Mouse (Mus musculus): Measurements from ENCODE around the gene Sars2. TPM values are rescaled to one million over a fixed set of nuclear protein-coding genes. Genes with fewer than 3 reads are reported as not detected.

Sars2 gene
- polyA plus RNA-seq, 1 experiment from 2014 or later = 24.9 TPM

GRCm38 (mm10) chr7:28761907-28762306 lies 20.1 kb downstream of the Sars2 start:
- H3K27ac ChIP-seq (ENCODE audit: low read length) = no peak overlapping the region
- no peak overlapping the region for H3K4me2 ChIP-seq (replicated peaks; ENCODE audit: low read depth, low read length)
- H3K27me3 ChIP-seq (ENCODE audit: control insufficient read depth, insufficient read depth, low read length) = no peaks in the 10 kb centered on the region
- H3K4me1 ChIP-seq (ENCODE audit: control insufficient read depth, insufficient read depth, low read length) = peaks cover 6% of the 10 kb centered on the region; the same call in 1 of the 2 replicates
- H3K9me3 ChIP-seq (ENCODE audit: control insufficient read depth, low read depth, low read length) = no peaks in the 10 kb centered on the region
- no peak for ATAC-seq (ENCODE audit: insufficient number of reproducible peaks, insufficient read depth, low FRiP score, low read depth)
- H3K36me3 ChIP-seq (ENCODE audit: control insufficient read depth, insufficient read depth, low read length) = peaks cover 11% of the 10 kb centered on the region
- no peak overlapping the region for H3K9ac ChIP-seq (replicated peaks; ENCODE audit: low read depth, low read length)
- 87% methylated on average over 9 of the region's 9 CpGs for WGBS
- no peak overlapping the region for H3K4me3 ChIP-seq (ENCODE audit: low read depth, low read length)

- Histone ChIP-seq H3K4me2 (replicated peaks; ENCODE audit: low read depth, low read length) (peak overlapping the region; percentile 66), H3K4me3 (ENCODE audit: low read depth, low read length) (no peak overlapping the region; the same call in 1 of the 2 replicates), H3K27me3 (ENCODE audit: control insufficient read depth, insufficient read depth, low read length) (no peaks in the 10 kb centered on the region), H3K9ac (replicated peaks; ENCODE audit: low read depth, low read length) (no peak overlapping the region), H3K4me1 (ENCODE audit: control insufficient read depth, insufficient read depth, low read length) (peaks cover 14% of the 10 kb centered on the region), H3K9me3 (ENCODE audit: control insufficient read depth, low read depth, low read length) (no peaks in the 10 kb centered on the region), H3K36me3 (ENCODE audit: control insufficient read depth, insufficient read depth, low read length) (peaks cover 11% of the 10 kb centered on the region), H3K27ac (ENCODE audit: low read length) (no peak overlapping the region)
- WGBS = 80% methylated on average over 6 of the region's 6 CpGs
- ATAC-seq (ENCODE audit: insufficient number of reproducible peaks, insufficient read depth, low FRiP score, low read depth) = no peak
Observed at GRCm38 (mm10) chr7:28765211-28765610, 23.4 kb downstream of the Sars2 start.

- H3K27me3 ChIP-seq (ENCODE audit: control insufficient read depth, insufficient read depth, low read length) = no peaks in the 10 kb centered on the region
- peak; percentile 98 for ATAC-seq (ENCODE audit: insufficient number of reproducible peaks, insufficient read depth, low FRiP score, low read depth)
- WGBS = under 1% methylated on average over 45 of the region's 45 CpGs
- no peaks in the 10 kb centered on the region for H3K9me3 ChIP-seq (ENCODE audit: control insufficient read depth, low read depth, low read length)
- peak within 1 kb of the TSS; percentile 66 for H3K4me2 ChIP-seq (replicated peaks; ENCODE audit: low read depth, low read length)
- peak within 1 kb of the TSS; percentile 45 for H3K9ac ChIP-seq (replicated peaks; ENCODE audit: low read depth, low read length)
- H3K4me1 ChIP-seq (ENCODE audit: control insufficient read depth, insufficient read depth, low read length) = peaks cover 14% of the 10 kb centered on the region
- no peak within 1 kb of the TSS for H3K27ac ChIP-seq (ENCODE audit: low read length)
- H3K4me3 ChIP-seq (ENCODE audit: low read depth, low read length) = peak within 1 kb of the TSS; percentile 79
- H3K36me3 ChIP-seq (ENCODE audit: control insufficient read depth, insufficient read depth, low read length) = peaks cover 3% of the 10 kb centered on the region
Observed at GRCm38 (mm10) chr7:28766173-28766879, 24.5 kb downstream of the Sars2 start, which contains the start of gene Sirt2. TSS of gene Sirt2 (plus strand) at chr7:28766735.

GRCm38 (mm10) chr7:28766910-28767309 lies 25.1 kb downstream of the Sars2 start:
- peak overlapping the region; percentile 62 for H3K4me2 ChIP-seq (replicated peaks; ENCODE audit: low read depth, low read length)
- peaks cover 14% of the 10 kb centered on the region for H3K4me1 ChIP-seq (ENCODE audit: control insufficient read depth, insufficient read depth, low read length)
- no peaks in the 10 kb centered on the region for H3K9me3 ChIP-seq (ENCODE audit: control insufficient read depth, low read depth, low read length)
- no peak overlapping the region for H3K27ac ChIP-seq (ENCODE audit: low read length)
- ATAC-seq (ENCODE audit: insufficient number of reproducible peaks, insufficient read depth, low FRiP score, low read depth) = no peak
- H3K27me3 ChIP-seq (ENCODE audit: control insufficient read depth, insufficient read depth, low read length) = no peaks in the 10 kb centered on the region
- no peaks in the 10 kb centered on the region; the same call in 1 of the 2 replicates for H3K36me3 ChIP-seq (ENCODE audit: control insufficient read depth, insufficient read depth, low read length)
- H3K9ac ChIP-seq (replicated peaks; ENCODE audit: low read depth, low read length) = peak overlapping the region; percentile 43
- 6% methylated on average over 14 of the region's 14 CpGs for WGBS
- peak overlapping the region; percentile 79 for H3K4me3 ChIP-seq (ENCODE audit: low read depth, low read length)

- Histone ChIP-seq H3K4me1 (ENCODE audit: control insufficient read depth, insufficient read depth, low read length) (peaks cover 14% of the 10 kb centered on the region), H3K4me2 (replicated peaks; ENCODE audit: low read depth, low read length) (peak within 1 kb of the TSS; percentile 66), H3K27me3 (ENCODE audit: control insufficient read depth, insufficient read depth, low read length) (no peaks in the 10 kb centered on the region), H3K27ac (ENCODE audit: low read length) (no peak within 1 kb of the TSS), H3K9me3 (ENCODE audit: control insufficient read depth, low read depth, low read length) (no peaks in the 10 kb centered on the region), H3K9ac (replicated peaks; ENCODE audit: low read depth, low read length) (peak within 1 kb of the TSS; percentile 45), H3K36me3 (ENCODE audit: control insufficient read depth, insufficient read depth, low read length) (no peaks in the 10 kb centered on the region), H3K4me3 (ENCODE audit: low read depth, low read length) (peak within 1 kb of the TSS; percentile 79)
- 56% methylated on average over 7 of the region's 7 CpGs for WGBS
- no peak for ATAC-seq (ENCODE audit: insufficient number of reproducible peaks, insufficient read depth, low FRiP score, low read depth)
Observed at GRCm38 (mm10) chr7:28767462-28767965, 25.7 kb downstream of the Sars2 start, which contains the start of gene Nfkbib. TSS of gene Nfkbib (minus strand) at chr7:28767512.

GRCm38 (mm10) chr7:28769414-28769958 lies 27.7 kb downstream of the Sars2 start:
- H3K27me3 ChIP-seq (ENCODE audit: control insufficient read depth, insufficient read depth, low read length) = no peaks in the 10 kb centered on the region
- no peak overlapping the region for H3K4me3 ChIP-seq (ENCODE audit: low read depth, low read length)
- H3K4me1 ChIP-seq (ENCODE audit: control insufficient read depth, insufficient read depth, low read length) = peaks cover 14% of the 10 kb centered on the region
- H3K27ac ChIP-seq (ENCODE audit: low read length) = no peak overlapping the region
- peaks cover 4% of the 10 kb centered on the region; the same call in 1 of the 2 replicates for H3K36me3 ChIP-seq (ENCODE audit: control insufficient read depth, insufficient read depth, low read length)
- H3K9me3 ChIP-seq (ENCODE audit: control insufficient read depth, low read depth, low read length) = no peaks in the 10 kb centered on the region
- H3K4me2 ChIP-seq (replicated peaks; ENCODE audit: low read depth, low read length) = no peak overlapping the region
- WGBS = 93% methylated on average over 9 of the region's 9 CpGs
- no peak overlapping the region for H3K9ac ChIP-seq (replicated peaks; ENCODE audit: low read depth, low read length)
- no peak for ATAC-seq (ENCODE audit: insufficient number of reproducible peaks, insufficient read depth, low FRiP score, low read depth)

- Histone ChIP-seq H3K4me2 (replicated peaks; ENCODE audit: low read depth, low read length) (no peak overlapping the region), H3K36me3 (ENCODE audit: control insufficient read depth, insufficient read depth, low read length) (peaks cover 4% of the 10 kb centered on the region; the same call in 1 of the 2 replicates), H3K27me3 (ENCODE audit: control insufficient read depth, insufficient read depth, low read length) (no peaks in the 10 kb centered on the region), H3K4me1 (ENCODE audit: control insufficient read depth, insufficient read depth, low read length) (peaks cover 13% of the 10 kb centered on the region), H3K4me3 (ENCODE audit: low read depth, low read length) (no peak overlapping the region), H3K9ac (replicated peaks; ENCODE audit: low read depth, low read length) (no peak overlapping the region), H3K27ac (ENCODE audit: low read length) (no peak overlapping the region), H3K9me3 (ENCODE audit: control insufficient read depth, low read depth, low read length) (no peaks in the 10 kb centered on the region)
- ATAC-seq (ENCODE audit: insufficient number of reproducible peaks, insufficient read depth, low FRiP score, low read depth) = no peak
- 91% methylated on average over 3 of the region's 3 CpGs for WGBS
Observed at GRCm38 (mm10) chr7:28770309-28770708, 28.5 kb downstream of the Sars2 start.

- H3K9ac ChIP-seq (replicated peaks; ENCODE audit: low read depth, low read length) = no peak overlapping the region
- H3K4me2 ChIP-seq (replicated peaks; ENCODE audit: low read depth, low read length) = no peak overlapping the region
- H3K27me3 ChIP-seq (ENCODE audit: control insufficient read depth, insufficient read depth, low read length) = no peaks in the 10 kb centered on the region
- peaks cover 4% of the 10 kb centered on the region for H3K36me3 ChIP-seq (ENCODE audit: control insufficient read depth, insufficient read depth, low read length)
- no peaks in the 10 kb centered on the region for H3K9me3 ChIP-seq (ENCODE audit: control insufficient read depth, low read depth, low read length)
- H3K4me3 ChIP-seq (ENCODE audit: low read depth, low read length) = no peak overlapping the region
- no peak for ATAC-seq (ENCODE audit: insufficient number of reproducible peaks, insufficient read depth, low FRiP score, low read depth)
- 90% methylated on average over 11 of the region's 11 CpGs for WGBS
- H3K4me1 ChIP-seq (ENCODE audit: control insufficient read depth, insufficient read depth, low read length) = peaks cover 8% of the 10 kb centered on the region
- H3K27ac ChIP-seq (ENCODE audit: low read length) = no peak overlapping the region
Observed at GRCm38 (mm10) chr7:28771867-28772266, 30.1 kb downstream of the Sars2 start.

Measured in stomach, embryonic 14.5 days (tissue).